Mouse (Mus musculus) ES-E14 (cell line): ENCODE results near the gene Slc6a8. TPM values are rescaled to one million over a fixed set of nuclear protein-coding genes. Genes with fewer than 3 reads are reported as not detected.
A peak's percentile ranks its signal among the peaks of the same experiment; 100 is the strongest.

ENCODE experiments used
- DNase-seq: peaks from one replicate; pipeline ENCODE4 v3.0.0-alpha.2; 2013; ENCODE audit warnings: low read depth, low spot score
- H3K27ac ChIP-seq: 2 replicates; pipeline ENCODE4 v1.5.1; 2012; ENCODE audit warnings: low read depth, mild to moderate bottlenecking, low read length, moderate library complexity, mixed read lengths; ENCODE audit not compliant: poor library complexity, insufficient read depth, severe bottlenecking
- H3K36me3 ChIP-seq: 2 replicates; pipeline ENCODE4 v1.6.1; 2012; ENCODE audit warnings: mild to moderate bottlenecking, low read length, moderate library complexity, mixed read lengths; ENCODE audit not compliant: control insufficient read depth, poor library complexity, insufficient read depth, severe bottlenecking
- H3K4me1 ChIP-seq, 2 experiments: fragments of 150-350 bp in 1 of 2; sonication (generic) in 1 of 2; 2 replicates each; pipeline ENCODE4 v1.6.1; 2012; ENCODE audit warnings: low read length in 2 of 2, mild to moderate bottlenecking in 1 of 2, mixed read lengths in 1 of 2; ENCODE audit not compliant: control insufficient read depth in 2 of 2, insufficient read depth in 2 of 2, poor library complexity in 1 of 2
- H3K4me3 ChIP-seq, 2 experiments: fragments of 150-350 bp in 1 of 2; sonication (generic) in 1 of 2; 2 replicates each; pipeline ENCODE4 v1.5.1; 2012; ENCODE audit warnings: low read length in 2 of 2, low read depth in 1 of 2, mild to moderate bottlenecking in 1 of 2, mixed read lengths in 1 of 2; ENCODE audit not compliant: insufficient read depth in 1 of 2, poor library complexity in 1 of 2, severe bottlenecking in 1 of 2
- H3K9ac ChIP-seq: 2 replicates; pipeline ENCODE4 v1.6.1; 2012; ENCODE audit warnings: low read depth, mild to moderate bottlenecking, low read length, mixed read lengths; ENCODE audit not compliant: poor library complexity, insufficient read depth, severe bottlenecking
- H3K9me3 ChIP-seq: fragments of 150-350 bp; sonication (generic); 2 replicates; pipeline ENCODE4 v1.6.1; 2012; ENCODE audit warnings: low read depth, mild to moderate bottlenecking, low read length; ENCODE audit not compliant: control insufficient read depth, insufficient read depth
- CHD2 ChIP-seq: IDR thresholded peaks from 2 replicates; pipeline ENCODE4 v1.6.1; 2014; ENCODE audit warnings: mild to moderate bottlenecking, low read depth, low read length, inconsistent platforms
- HCFC1 ChIP-seq: IDR thresholded peaks from 2 replicates; pipeline ENCODE4 v1.6.1; 2012; ENCODE audit warnings: low read length, inconsistent platforms, borderline replicate concordance; ENCODE audit not compliant: insufficient read depth
- MAFK ChIP-seq: IDR thresholded peaks from 2 replicates; pipeline ENCODE4 v1.6.1; 2014; ENCODE audit warnings: mild to moderate bottlenecking, low read depth, low read length, inconsistent platforms; ENCODE audit not compliant: insufficient read depth
- ZC3H11A ChIP-seq: IDR thresholded peaks from 2 replicates; pipeline ENCODE4 v1.6.1; 2012; ENCODE audit warnings: low read depth, mild to moderate bottlenecking, inconsistent platforms, low read length, borderline replicate concordance
- ZNF384 ChIP-seq: IDR thresholded peaks from 2 replicates; pipeline ENCODE4 v1.6.1; 2012; ENCODE audit warnings: low read depth, low read length, inconsistent platforms
- in situ Hi-C, 2 experiments: fragments of 600-800 bp; cut with MboI; formaldehyde crosslinking; loops; one replicate each; pipeline ENCODE4 v1.15.1; 2025; ENCODE audit warnings: low sequenced_read_pairs in 2 of 2, inconsistent platforms in 1 of 2; ENCODE audit not compliant: unreplicated experiment in 2 of 2
- total RNA-seq: library from RNA; depleted of rRNA; stranded (reverse); fragments of 300-350 nt; gene quantifications from 2 replicates; pipeline ENCODE4 v1.2.3, GENCODE M21; 2012

Gene Slc6a8
- total RNA-seq, 1 experiment: 83.4 TPM

- in situ Hi-C loops: loop anchor here in 1 of 2 experiments (25.0 kb wide), 1 partner anchor 636 kb away; the partner anchor contains the start of gene Pnma5
- H3K27ac ChIP-seq: no peak overlapping the region
- no peak for DNase-seq
Measured at GRCm38 (mm10) chrX:73673619-73673967, 643 bp downstream of the Slc6a8 start.

DNA sequence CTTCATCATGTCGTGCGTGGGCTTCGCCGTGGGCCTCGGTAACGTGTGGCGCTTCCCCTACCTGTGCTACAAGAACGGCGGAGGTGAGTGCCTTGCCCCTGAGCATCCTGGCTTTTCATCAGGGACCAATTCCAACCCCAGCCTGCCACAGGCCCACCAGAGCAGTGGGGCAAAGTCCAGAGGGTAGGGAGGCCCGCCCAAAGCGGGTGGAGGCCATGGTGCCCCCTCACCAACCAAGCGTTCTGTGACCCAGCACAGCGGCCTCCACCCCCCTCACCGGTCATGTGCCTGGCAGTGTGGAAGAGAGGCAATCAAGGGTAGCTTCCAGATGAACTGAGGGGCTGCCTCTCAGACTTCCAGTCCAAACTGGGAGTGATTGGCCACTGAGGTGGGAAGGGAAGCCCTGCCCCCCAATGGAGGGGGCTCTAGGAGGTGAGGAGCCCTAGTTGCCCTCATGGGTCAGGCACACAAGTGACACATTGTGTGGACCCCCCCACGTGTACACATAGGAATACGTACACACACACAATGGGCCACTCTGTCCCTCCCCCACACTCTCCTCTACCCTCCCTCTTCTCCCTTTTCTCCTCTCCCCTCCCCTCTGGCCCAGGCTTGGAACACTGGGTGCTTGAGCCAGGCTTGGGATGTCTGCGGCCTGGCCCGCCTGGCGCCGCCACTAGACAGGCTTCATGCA, 1.2 kb downstream of the Slc6a8 start:
- Histone ChIP-seq H3K4me3 (peak overlapping the region; percentile 66 to 91), H3K36me3 (peaks cover 25% of the 10 kb centered on the region), H3K9ac (peak overlapping the region; percentile 79), H3K27ac (no peak overlapping the region), H3K4me1 (peaks cover 0 to 8% of the 10 kb centered on the region in 2 experiments; a peak in 1 of 4 replicates), H3K9me3 (no peaks in the 10 kb centered on the region)
- no peak for DNase-seq
- no peak for TF ChIP-seq ZNF384
- TF ChIP-seq ZC3H11A: no peak
- no peak for TF ChIP-seq CHD2
- no peak for TF ChIP-seq HCFC1
- TF ChIP-seq MAFK: no peak
- in situ Hi-C loops: loop anchor here in 1 of 2 experiments (25.0 kb wide), 1 partner anchor 637 kb away; the partner anchor contains the start of gene Pnma5

More at GRCm38 (mm10) chrX:73673619-73673967, 643 bp downstream of the Slc6a8 start:
- peak overlapping the region; percentile 79 for H3K9ac ChIP-seq
- H3K36me3 ChIP-seq: peaks cover 22% of the 10 kb centered on the region
- peak overlapping the region; percentile 66 to 91 for H3K4me3 ChIP-seq
- no peaks in the 10 kb centered on the region for H3K9me3 ChIP-seq
- H3K4me1 ChIP-seq: peaks cover 0 to 8% of the 10 kb centered on the region in 2 experiments; a peak in 1 of 4 replicates
- TF ChIP-seq HCFC1 (no peak), ZNF384 (no peak), MAFK (no peak), CHD2 (no peak), ZC3H11A (no peak)

GRCm38 (mm10) chrX:73675231-73675630, 2.3 kb downstream of the Slc6a8 start:
- no peak overlapping the region for H3K9ac ChIP-seq
- H3K27ac ChIP-seq: no peak overlapping the region
- in situ Hi-C loops: no loop called here
- no peak for DNase-seq
- no peaks in the 10 kb centered on the region for H3K9me3 ChIP-seq
- TF ChIP-seq ZNF384 (no peak), HCFC1 (no peak), ZC3H11A (no peak), CHD2 (no peak), MAFK (no peak)
- no peak overlapping the region for H3K4me3 ChIP-seq
- peaks cover 34% of the 10 kb centered on the region for H3K36me3 ChIP-seq
- peaks cover 0 to 3% of the 10 kb centered on the region in 2 experiments; a peak in 1 of 4 replicates for H3K4me1 ChIP-seq

DNA sequence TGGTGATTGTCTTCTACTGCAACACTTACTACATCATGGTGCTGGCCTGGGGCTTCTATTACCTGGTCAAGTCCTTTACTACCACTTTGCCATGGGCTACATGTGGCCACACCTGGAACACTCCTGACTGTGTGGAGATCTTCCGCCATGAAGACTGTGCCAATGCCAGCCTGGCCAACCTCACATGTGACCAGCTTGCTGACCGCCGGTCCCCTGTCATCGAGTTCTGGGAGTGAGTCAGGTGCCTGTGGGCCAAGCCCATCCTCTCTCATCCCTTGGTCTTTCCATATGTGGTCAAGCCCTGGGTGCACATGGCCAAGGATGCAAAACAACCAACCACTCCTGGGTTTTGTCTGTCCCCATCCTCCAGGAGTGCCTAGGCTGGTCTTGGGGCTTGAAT, 3.7 kb downstream of the Slc6a8 start:
- in situ Hi-C loops: no loop called here
- TF ChIP-seq HCFC1 (no peak), MAFK (no peak), ZNF384 (no peak), ZC3H11A (no peak), CHD2 (no peak)
- Histone ChIP-seq H3K4me3 (no peak overlapping the region), H3K4me1 (peaks cover 0 to 8% of the 10 kb centered on the region in 2 experiments; a peak in 1 of 4 replicates), H3K9ac (no peak overlapping the region), H3K27ac (no peak overlapping the region), H3K36me3 (peaks cover 41% of the 10 kb centered on the region), H3K9me3 (no peaks in the 10 kb centered on the region)
- DNase-seq: no peak
